Mouse (Mus musculus): ENCODE results near the gene Gm9936. TPM values are rescaled to one million over a fixed set of nuclear protein-coding genes. Genes with fewer than 3 reads are reported as not detected.

The Gm9936 gene
- polyA plus RNA-seq (2015; fragmentation: Nextera tagmentation; extraction: Ambion mirVana) = 0.02 TPM in 1 of 2 replicates, not detected in the other

GRCm38 (mm10) chr5:114858582-114858981 is at the start of gene Gm9936:
Gm9936 (minus strand) TSS chr5:114858682.
- Histone ChIP-seq H3K4me2 (ENCODE audit: low read depth, low read length) (no peak within 1 kb of the TSS), H3K27me3 (ENCODE audit: control insufficient read depth, insufficient read depth, low read depth, low read length) (peaks cover 10% of the 10 kb centered on the region), H3K4me3 (ENCODE audit: low read depth, low read length) (no peak within 1 kb of the TSS), H3K4me1 (ENCODE audit: control insufficient read depth, low read depth, low read length) (no peaks in the 10 kb centered on the region; the same call in 1 of the 2 replicates), H3K36me3 (ENCODE audit: control insufficient read depth, insufficient read depth) (no peaks in the 10 kb centered on the region), H3K9me3 (replicated peaks; ENCODE audit: control insufficient read depth, low read length) (no peaks in the 10 kb centered on the region), H3K9ac (ENCODE audit: low read depth, low read length) (no peak within 1 kb of the TSS), H3K27ac (ENCODE audit: low read length) (no peak within 1 kb of the TSS)
- WGBS (ENCODE audit: insufficient replicate concordance) = 67% methylated on average over 12 of the region's 12 CpGs
- no peak for ATAC-seq (ENCODE audit: low read depth)

- H3K4me1 ChIP-seq (ENCODE audit: control insufficient read depth, low read depth, low read length) = no peaks in the 10 kb centered on the region
- no peaks in the 10 kb centered on the region for H3K36me3 ChIP-seq (ENCODE audit: control insufficient read depth, insufficient read depth)
- no peak overlapping the region for H3K4me2 ChIP-seq (ENCODE audit: low read depth, low read length)
- H3K27ac ChIP-seq (ENCODE audit: low read length) = no peak overlapping the region
- no peak for ATAC-seq (ENCODE audit: low read depth)
- no peak overlapping the region for H3K9ac ChIP-seq (ENCODE audit: low read depth, low read length)
- H3K27me3 ChIP-seq (ENCODE audit: control insufficient read depth, insufficient read depth, low read depth, low read length) = no peaks in the 10 kb centered on the region
- no peak overlapping the region for H3K4me3 ChIP-seq (ENCODE audit: low read depth, low read length)
- WGBS (ENCODE audit: insufficient replicate concordance) = 18% methylated on average over 1 of the region's 1 CpGs
- H3K9me3 ChIP-seq (replicated peaks; ENCODE audit: control insufficient read depth, low read length) = no peaks in the 10 kb centered on the region
These were observed 43.9 kb upstream of the Gm9936 start for GRCm38 (mm10) chr5:114902413-114902812.

GRCm38 (mm10) chr5:114898857-114899256 is 40.4 kb upstream of the Gm9936 start:
- no peak overlapping the region for H3K27ac ChIP-seq (ENCODE audit: low read length)
- H3K9me3 ChIP-seq (replicated peaks; ENCODE audit: control insufficient read depth, low read length) = no peaks in the 10 kb centered on the region
- no peak overlapping the region for H3K4me3 ChIP-seq (ENCODE audit: low read depth, low read length)
- no peaks in the 10 kb centered on the region for H3K36me3 ChIP-seq (ENCODE audit: control insufficient read depth, insufficient read depth)
- WGBS (ENCODE audit: insufficient replicate concordance) = 49% methylated on average over 7 of the region's 7 CpGs
- H3K9ac ChIP-seq (ENCODE audit: low read depth, low read length) = no peak overlapping the region
- H3K27me3 ChIP-seq (ENCODE audit: control insufficient read depth, insufficient read depth, low read depth, low read length) = no peaks in the 10 kb centered on the region
- no peak overlapping the region for H3K4me2 ChIP-seq (ENCODE audit: low read depth, low read length)
- ATAC-seq (ENCODE audit: low read depth) = no peak
- H3K4me1 ChIP-seq (ENCODE audit: control insufficient read depth, low read depth, low read length) = no peaks in the 10 kb centered on the region

GRCm38 (mm10) chr5:114897374-114897793 is 38.9 kb upstream of the Gm9936 start:
- 4% methylated on average over 7 of the region's 7 CpGs for WGBS (ENCODE audit: insufficient replicate concordance)
- no peaks in the 10 kb centered on the region for H3K9me3 ChIP-seq (replicated peaks; ENCODE audit: control insufficient read depth, low read length)
- H3K36me3 ChIP-seq (ENCODE audit: control insufficient read depth, insufficient read depth) = no peaks in the 10 kb centered on the region
- H3K9ac ChIP-seq (ENCODE audit: low read depth, low read length) = no peak overlapping the region
- H3K4me1 ChIP-seq (ENCODE audit: control insufficient read depth, low read depth, low read length) = no peaks in the 10 kb centered on the region
- no peak overlapping the region for H3K27ac ChIP-seq (ENCODE audit: low read length)
- no peaks in the 10 kb centered on the region for H3K27me3 ChIP-seq (ENCODE audit: control insufficient read depth, insufficient read depth, low read depth, low read length)
- ATAC-seq (ENCODE audit: low read depth) = no peak
- H3K4me3 ChIP-seq (ENCODE audit: low read depth, low read length) = no peak overlapping the region
- peak overlapping the region; percentile 22; the same call in 1 of the 2 replicates for H3K4me2 ChIP-seq (ENCODE audit: low read depth, low read length)

- Histone ChIP-seq H3K9ac (ENCODE audit: low read depth, low read length) (no peak within 1 kb of the TSS), H3K27me3 (ENCODE audit: control insufficient read depth, insufficient read depth, low read depth, low read length) (no peaks in the 10 kb centered on the region), H3K9me3 (replicated peaks; ENCODE audit: control insufficient read depth, low read length) (no peaks in the 10 kb centered on the region), H3K27ac (ENCODE audit: low read length) (no peak within 1 kb of the TSS), H3K36me3 (ENCODE audit: control insufficient read depth, insufficient read depth) (no peaks in the 10 kb centered on the region), H3K4me1 (ENCODE audit: control insufficient read depth, low read depth, low read length) (no peaks in the 10 kb centered on the region), H3K4me2 (ENCODE audit: low read depth, low read length) (peak within 1 kb of the TSS; percentile 22; the same call in 1 of the 2 replicates), H3K4me3 (ENCODE audit: low read depth, low read length) (no peak within 1 kb of the TSS)
- 0 out of 2 replicates have a peak, but pooled peaks have one; percentile 41 for ATAC-seq (ENCODE audit: low read depth)
- WGBS (ENCODE audit: insufficient replicate concordance) = 38% methylated on average over 13 of the region's 13 CpGs
These were observed 38.3 kb upstream of the Gm9936 start, which contains the start of gene Oasl2 for GRCm38 (mm10) chr5:114896688-114897373. Oasl2 (plus strand) TSS chr5:114896936.

GRCm38 (mm10) chr5:114895542-114895941 is 37.1 kb upstream of the Gm9936 start:
- Histone ChIP-seq H3K36me3 (ENCODE audit: control insufficient read depth, insufficient read depth) (no peaks in the 10 kb centered on the region), H3K4me1 (ENCODE audit: control insufficient read depth, low read depth, low read length) (no peaks in the 10 kb centered on the region), H3K4me2 (ENCODE audit: low read depth, low read length) (no peak overlapping the region), H3K27ac (ENCODE audit: low read length) (no peak overlapping the region), H3K27me3 (ENCODE audit: control insufficient read depth, insufficient read depth, low read depth, low read length) (no peaks in the 10 kb centered on the region), H3K9me3 (replicated peaks; ENCODE audit: control insufficient read depth, low read length) (no peaks in the 10 kb centered on the region), H3K4me3 (ENCODE audit: low read depth, low read length) (no peak overlapping the region), H3K9ac (ENCODE audit: low read depth, low read length) (no peak overlapping the region)
- WGBS (ENCODE audit: insufficient replicate concordance) = 76% methylated on average over 4 of the region's 4 CpGs
- ATAC-seq (ENCODE audit: low read depth) = no peak

- no peak overlapping the region for H3K4me3 ChIP-seq (ENCODE audit: low read depth, low read length)
- H3K9ac ChIP-seq (ENCODE audit: low read depth, low read length) = no peak overlapping the region
- no peaks in the 10 kb centered on the region for H3K4me1 ChIP-seq (ENCODE audit: control insufficient read depth, low read depth, low read length)
- 72% methylated on average over 2 of the region's 2 CpGs for WGBS (ENCODE audit: insufficient replicate concordance)
- ATAC-seq (ENCODE audit: low read depth) = no peak
- no peak overlapping the region for H3K4me2 ChIP-seq (ENCODE audit: low read depth, low read length)
- H3K27ac ChIP-seq (ENCODE audit: low read length) = no peak overlapping the region
- no peaks in the 10 kb centered on the region for H3K36me3 ChIP-seq (ENCODE audit: control insufficient read depth, insufficient read depth)
- H3K27me3 ChIP-seq (ENCODE audit: control insufficient read depth, insufficient read depth, low read depth, low read length) = no peaks in the 10 kb centered on the region
- H3K9me3 ChIP-seq (replicated peaks; ENCODE audit: control insufficient read depth, low read length) = no peaks in the 10 kb centered on the region
These were observed 30.5 kb upstream of the Gm9936 start for GRCm38 (mm10) chr5:114888995-114889394.

- Histone ChIP-seq H3K27me3 (ENCODE audit: control insufficient read depth, insufficient read depth, low read depth, low read length) (no peaks in the 10 kb centered on the region), H3K4me2 (ENCODE audit: low read depth, low read length) (no peak overlapping the region), H3K4me3 (ENCODE audit: low read depth, low read length) (no peak overlapping the region), H3K36me3 (ENCODE audit: control insufficient read depth, insufficient read depth) (no peaks in the 10 kb centered on the region), H3K9me3 (replicated peaks; ENCODE audit: control insufficient read depth, low read length) (no peaks in the 10 kb centered on the region), H3K4me1 (ENCODE audit: control insufficient read depth, low read depth, low read length) (no peaks in the 10 kb centered on the region), H3K9ac (ENCODE audit: low read depth, low read length) (no peak overlapping the region), H3K27ac (ENCODE audit: low read length) (no peak overlapping the region)
- WGBS (ENCODE audit: insufficient replicate concordance) = 55% methylated on average over 6 of the region's 6 CpGs
- ATAC-seq (ENCODE audit: low read depth) = no peak
These were observed 28.3 kb upstream of the Gm9936 start for GRCm38 (mm10) chr5:114886801-114887200.

GRCm38 (mm10) chr5:114883022-114883421 is 24.5 kb upstream of the Gm9936 start:
- H3K9ac ChIP-seq (ENCODE audit: low read depth, low read length) = no peak overlapping the region
- 71% methylated on average over 11 of the region's 11 CpGs for WGBS (ENCODE audit: insufficient replicate concordance)
- no peak overlapping the region for H3K4me3 ChIP-seq (ENCODE audit: low read depth, low read length)
- no peaks in the 10 kb centered on the region for H3K9me3 ChIP-seq (replicated peaks; ENCODE audit: control insufficient read depth, low read length)
- H3K27me3 ChIP-seq (ENCODE audit: control insufficient read depth, insufficient read depth, low read depth, low read length) = no peaks in the 10 kb centered on the region
- no peak overlapping the region for H3K4me2 ChIP-seq (ENCODE audit: low read depth, low read length)
- H3K4me1 ChIP-seq (ENCODE audit: control insufficient read depth, low read depth, low read length) = no peaks in the 10 kb centered on the region
- no peaks in the 10 kb centered on the region for H3K36me3 ChIP-seq (ENCODE audit: control insufficient read depth, insufficient read depth)
- no peak for ATAC-seq (ENCODE audit: low read depth)
- H3K27ac ChIP-seq (ENCODE audit: low read length) = no peak overlapping the region

Data from liver, embryonic 16.5 days (tissue).